Mouse (Mus musculus) CD4-positive, CD25-positive, alpha-beta regulatory T cell, adult 2 months (primary cell): ENCODE results near the gene Ung.

Experiments
- DNase-seq: peaks from one replicate; pipeline ENCODE4 v3.0.0-alpha.2; 2012; ENCODE audit warnings: low read depth, low spot score

The Ung gene

GRCm38 (mm10) chr5:114130698-114131520 is 723 bp downstream of the Ung start:
- DNase-seq = peak; percentile 96

DNA sequence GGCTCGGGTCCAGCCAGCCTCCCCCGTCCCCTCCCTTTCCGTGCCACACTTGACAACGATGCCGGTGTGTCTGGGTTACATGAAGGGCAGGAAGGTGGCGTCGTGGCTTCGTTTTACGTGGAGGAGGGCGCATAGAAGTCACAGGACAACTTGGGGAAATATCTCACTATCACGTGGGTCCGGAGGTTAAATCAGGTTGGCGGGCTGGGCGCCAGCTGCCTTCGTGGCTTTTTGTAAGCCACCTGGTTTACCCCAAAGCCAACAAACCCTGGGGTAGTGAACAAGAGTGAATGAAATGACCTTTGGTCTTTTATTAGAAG is 1.3 kb downstream of the Ung start:
- peak; percentile 89 for DNase-seq

GRCm38 (mm10) chr5:114132841-114133240 is 2.7 kb downstream of the Ung start:
- DNase-seq = no peak

- peak; percentile 43 for DNase-seq
These were observed 3.9 kb downstream of the Ung start for GRCm38 (mm10) chr5:114134091-114134534.

DNA sequence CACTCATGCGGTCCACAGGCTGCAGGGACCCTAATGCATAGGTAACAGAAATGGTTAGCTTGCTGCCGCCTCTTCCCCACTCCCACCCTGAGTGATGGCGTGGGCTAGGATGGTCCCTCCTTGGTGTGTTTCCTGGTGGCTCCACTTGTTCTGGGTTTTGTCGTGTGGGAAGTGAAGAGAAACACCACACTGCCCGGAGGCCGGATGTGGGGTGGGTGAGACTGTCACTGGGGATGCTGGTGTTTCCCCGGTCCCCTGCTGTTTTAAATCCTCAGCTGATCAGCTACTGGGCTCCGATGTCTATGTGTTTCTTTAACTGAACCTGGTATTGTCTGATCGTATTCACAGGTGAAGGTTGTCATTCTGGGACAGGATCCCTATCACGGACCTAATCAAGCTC is 5.3 kb downstream of the Ung start:
- peak; percentile 56 for DNase-seq

- no peak for DNase-seq
These were observed 7.5 kb downstream of the Ung start for GRCm38 (mm10) chr5:114137481-114138276.

DNA sequence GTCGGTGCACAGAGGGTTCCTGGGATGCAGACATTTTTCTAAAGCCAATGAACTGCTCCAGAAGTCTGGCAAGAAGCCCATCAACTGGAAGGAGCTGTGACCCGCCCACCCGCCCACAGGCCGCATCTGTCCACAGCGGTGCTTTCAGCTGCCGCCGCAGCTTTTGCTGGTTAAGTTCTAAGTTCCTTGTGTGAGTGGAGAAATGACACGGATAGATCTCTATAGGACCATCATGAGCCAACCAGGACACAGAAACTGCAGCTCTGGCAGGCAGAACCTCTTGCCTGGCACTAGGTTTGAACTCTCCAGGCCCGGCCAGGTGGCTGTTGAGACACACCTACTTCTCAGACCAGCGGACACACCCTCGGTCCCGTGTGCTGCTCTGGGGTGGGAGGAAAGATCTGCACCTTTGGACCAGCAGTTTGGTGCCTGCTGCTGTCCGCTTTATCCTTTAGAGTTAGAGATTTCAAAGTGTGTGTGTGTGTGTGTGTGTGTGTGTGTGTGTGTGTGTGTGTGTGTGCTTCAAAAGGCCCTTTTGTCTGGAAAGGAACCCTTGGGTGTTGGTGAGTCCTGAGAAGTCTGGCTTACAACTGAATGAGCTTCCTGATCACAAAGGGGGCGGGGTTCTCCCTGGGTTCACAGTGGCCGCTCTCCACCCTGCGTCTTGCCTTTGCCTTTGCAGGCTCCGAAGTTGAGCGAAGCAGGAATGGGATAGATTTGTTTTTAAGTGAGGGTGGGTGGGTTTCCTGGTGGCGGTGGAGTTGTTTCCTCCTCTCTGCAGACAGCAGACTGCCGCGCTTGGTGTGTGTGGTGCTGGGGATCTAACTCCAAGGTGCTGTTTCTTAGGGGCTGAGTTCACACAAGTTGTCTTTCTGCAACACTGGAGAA is 8.3 kb downstream of the Ung start:
- DNase-seq = no peak

- no peak for DNase-seq
These were observed 9.0 kb downstream of the Ung start for GRCm38 (mm10) chr5:114139175-114139574.

- no peak for DNase-seq
These were observed 16.1 kb downstream of the Ung start, which contains the start of gene Acacb for GRCm38 (mm10) chr5:114146028-114146888. Acacb (plus strand) TSS chr5:114146535.

DNA sequence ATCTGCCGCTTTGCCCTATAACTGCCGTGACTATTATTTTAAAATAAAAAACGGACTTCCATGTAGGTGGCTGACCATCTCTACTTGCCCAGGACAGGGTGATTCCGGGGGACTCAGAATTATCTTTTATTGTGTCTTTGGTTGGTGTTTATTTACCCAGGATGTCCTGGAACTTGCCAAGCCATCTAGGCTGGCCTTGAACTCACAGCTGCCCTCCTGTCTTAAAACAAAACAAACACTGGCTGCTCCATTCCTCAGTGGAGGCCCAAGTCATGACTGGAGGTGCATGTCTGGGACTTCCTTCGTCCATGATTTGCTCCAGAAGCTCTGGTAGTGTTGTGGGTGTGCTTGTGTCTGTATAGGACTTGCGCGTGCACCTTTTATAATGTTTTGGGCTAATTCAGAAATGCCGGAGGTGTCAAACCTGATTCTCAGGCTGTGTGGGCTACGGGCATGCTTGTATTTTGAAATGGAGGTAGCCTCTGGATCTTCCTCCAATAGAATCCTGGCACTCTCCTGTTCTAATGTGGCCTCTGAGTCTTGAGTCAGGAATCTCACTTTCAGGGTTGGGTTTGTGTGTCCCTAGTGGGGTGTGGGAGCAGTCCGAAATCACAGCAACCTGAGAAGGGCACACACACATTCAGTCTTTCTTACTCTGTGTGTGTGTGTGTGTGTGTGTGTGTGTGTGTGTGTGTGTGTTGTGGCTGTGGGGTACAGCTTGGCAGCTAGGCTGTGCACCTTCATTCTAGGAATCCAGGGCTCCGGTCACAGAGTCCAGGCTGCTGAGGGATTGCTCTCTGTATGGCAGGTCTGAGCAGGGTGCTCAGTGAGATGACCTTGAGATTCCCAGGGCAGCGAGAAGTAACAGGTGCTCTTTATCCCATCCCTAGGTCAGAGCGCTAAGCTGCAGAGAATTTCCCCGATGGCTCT is 17.1 kb downstream of the Ung start:
- no peak for DNase-seq

DNA sequence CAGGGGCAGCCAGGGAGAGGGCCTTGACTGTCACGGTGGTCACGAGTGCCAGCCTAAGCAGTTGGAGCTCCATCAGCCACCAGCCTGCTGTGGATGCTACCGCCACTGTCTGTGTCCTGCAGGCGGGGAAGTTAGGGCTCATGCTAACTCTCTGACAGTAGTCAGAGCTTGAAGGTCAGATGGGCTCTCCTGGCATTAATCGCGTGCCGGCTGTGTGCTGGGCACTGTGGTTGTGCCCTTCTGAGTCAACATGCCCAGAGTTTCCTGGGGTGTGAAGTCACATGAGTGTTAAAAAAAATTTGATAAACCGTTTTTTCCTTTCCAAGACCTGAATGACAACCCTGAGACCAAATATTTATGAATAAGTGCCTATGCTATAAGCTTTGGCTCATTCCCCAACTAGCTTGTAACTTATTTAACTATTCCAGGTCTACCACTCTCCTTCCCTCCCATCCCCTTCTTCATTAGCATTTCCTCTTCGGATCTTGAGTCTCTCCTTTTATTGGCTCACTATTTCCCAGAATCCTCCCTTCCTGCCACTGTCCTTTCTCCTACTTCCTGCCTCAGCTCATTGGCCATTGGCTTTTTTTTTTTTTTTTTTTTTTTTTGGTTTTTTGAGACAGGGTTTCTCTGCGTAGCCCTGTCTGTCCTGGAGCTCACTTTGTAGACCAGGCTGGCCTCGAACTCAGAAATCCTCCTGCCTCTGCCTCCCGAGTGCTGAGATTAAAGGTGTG is 22.3 kb downstream of the Ung start:
- DNase-seq = no peak

DNA sequence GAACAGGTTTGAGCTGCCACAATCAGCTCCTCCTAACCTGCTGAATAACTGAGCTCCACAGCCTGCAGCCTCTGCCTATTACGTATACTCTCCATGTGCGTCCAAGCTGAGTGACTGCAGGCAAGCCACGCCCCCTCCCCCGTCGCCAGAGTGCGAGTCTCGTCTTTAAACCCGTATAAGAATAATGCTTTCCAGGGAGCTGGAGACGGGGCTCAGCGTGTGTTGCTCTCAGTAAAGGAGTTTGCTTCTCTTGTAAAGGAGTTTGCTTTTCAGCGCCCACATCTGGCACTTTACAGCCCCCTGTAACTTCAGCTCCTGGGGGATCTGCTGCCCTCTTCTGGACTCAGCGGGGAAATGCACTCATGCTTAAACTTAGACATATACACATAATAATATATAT is 23.3 kb downstream of the Ung start:
- DNase-seq = peak; percentile 11

- no peak for DNase-seq
These were observed 24.6 kb downstream of the Ung start for GRCm38 (mm10) chr5:114154765-114155164.

DNA sequence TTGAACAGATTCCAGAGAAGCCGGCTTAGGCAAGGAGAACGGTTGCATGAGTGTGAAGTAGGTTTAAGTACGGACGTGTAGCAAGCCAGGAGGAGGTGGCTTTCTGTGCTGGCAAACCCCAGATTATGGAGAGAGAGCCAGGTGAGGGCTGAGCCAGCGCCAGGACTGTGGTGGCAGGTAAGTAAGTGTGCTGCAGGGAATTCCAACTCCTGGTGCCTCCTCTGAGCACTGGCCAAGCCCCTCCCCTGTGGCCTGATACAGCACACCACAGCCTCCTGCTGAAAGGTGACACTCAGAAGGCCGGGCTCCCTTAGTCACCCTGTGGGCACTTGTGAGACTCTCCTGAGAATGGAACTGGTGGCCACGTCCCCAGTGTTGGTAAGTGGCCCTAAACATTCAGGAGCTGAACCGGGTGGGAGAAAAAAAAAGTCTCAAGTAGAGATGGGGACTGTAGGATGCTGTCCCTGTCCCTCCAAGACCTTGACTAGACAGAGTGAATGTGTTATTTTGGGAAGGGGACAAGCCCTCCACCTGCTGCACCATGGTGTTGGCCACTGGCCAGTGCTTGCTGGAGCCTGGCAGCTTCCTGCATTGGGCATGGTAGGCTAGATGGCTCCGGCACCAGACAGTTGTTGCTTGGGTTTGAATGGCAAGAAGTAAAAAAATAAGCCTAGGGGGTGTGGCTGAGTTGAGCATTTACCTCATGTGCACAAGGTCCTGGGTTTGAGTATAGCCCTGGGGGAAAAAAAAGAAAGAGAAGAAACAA is 25.2 kb downstream of the Ung start:
- DNase-seq = no peak

DNA sequence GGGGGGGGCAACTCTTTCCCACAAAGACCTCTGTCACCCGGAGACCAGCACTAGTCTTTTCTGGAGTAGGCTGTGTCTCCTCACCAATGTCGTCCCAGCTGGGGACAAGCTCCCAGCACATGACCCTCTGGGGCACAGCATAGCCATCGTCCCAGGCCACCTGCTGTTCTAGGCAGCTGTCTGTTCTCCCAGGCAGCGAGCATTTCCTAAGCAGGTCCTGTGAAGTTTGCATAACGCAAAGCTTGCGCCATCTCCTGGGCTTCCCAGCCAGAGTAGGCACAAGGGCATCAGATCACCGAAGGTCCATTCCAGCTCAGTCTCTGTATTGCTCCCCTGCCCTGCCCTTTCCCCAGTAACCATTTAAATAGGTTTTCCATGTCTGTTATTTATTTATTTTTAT is 27.1 kb downstream of the Ung start:
- no peak for DNase-seq

DNA sequence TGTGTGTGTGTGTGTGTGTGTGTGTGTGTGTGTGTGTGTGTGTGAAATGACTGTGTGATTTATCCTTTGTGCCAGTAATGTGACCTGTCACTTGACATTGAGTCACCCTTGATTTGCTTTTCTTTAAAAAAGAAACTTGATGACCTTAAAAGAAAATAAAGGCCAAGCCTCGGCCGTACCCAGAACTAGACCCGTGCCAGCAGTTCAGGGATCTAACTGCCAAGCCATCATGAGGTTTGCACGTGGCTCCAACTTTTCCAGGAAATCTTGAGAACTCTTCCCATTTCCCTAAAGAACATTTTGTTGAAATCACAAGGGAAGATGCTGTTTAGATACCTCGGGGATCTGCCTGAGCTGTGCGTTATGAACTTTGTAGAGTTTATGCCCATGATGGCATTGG is 31.2 kb downstream of the Ung start:
- no peak for DNase-seq

GRCm38 (mm10) chr5:114162106-114162815 is 32.1 kb downstream of the Ung start:
- DNase-seq = no peak
